Mouse (Mus musculus) hindbrain, embryonic 14.5 days (tissue): Measurements from ENCODE around the gene Lpp. TPM values are rescaled to one million over a fixed set of nuclear protein-coding genes. Genes with fewer than 3 reads are reported as not detected.

ENCODE experiments used
- ATAC-seq: fragments of 200-750 bp; cut with Nextera tagmentation; 2 replicates; pipeline ENCODE4 v1.8.0; 2017; ENCODE audit warnings: moderate number of reproducible peaks, mild to moderate bottlenecking, moderate TSS enrichment, moderate library complexity; ENCODE audit not compliant: low FRiP score
- DNase-seq: peaks from one replicate; pipeline ENCODE4 v3.0.0-alpha.2; 2015; ENCODE audit warnings: low spot score
- H3K27ac ChIP-seq: fragments of 300-500 bp; sonication (generic); 2 replicates; pipeline ENCODE4 v1.5.1; 2014; ENCODE audit warnings: mild to moderate bottlenecking, moderate library complexity
- H3K27me3 ChIP-seq: fragments of 300-500 bp; sonication (generic); 2 replicates; pipeline ENCODE4 v1.6.1; 2014; ENCODE audit warnings: mild to moderate bottlenecking, low read length, mixed read lengths; ENCODE audit not compliant: control insufficient read depth, insufficient read depth
- H3K36me3 ChIP-seq: fragments of 300-500 bp; sonication (generic); replicated peaks from 2 replicates; pipeline ENCODE4 v1.6.1; 2014; ENCODE audit not compliant: control insufficient read depth, insufficient read depth
- H3K4me1 ChIP-seq: fragments of 300-500 bp; sonication (generic); replicated peaks from 2 replicates; pipeline ENCODE4 v1.6.1; 2014; ENCODE audit warnings: antibody characterized with exemption, low read length, mixed read lengths; ENCODE audit not compliant: control insufficient read depth, insufficient read depth
- H3K4me2 ChIP-seq: fragments of 300-500 bp; sonication (generic); replicated peaks from 2 replicates; pipeline ENCODE4 v1.6.1; 2014; ENCODE audit warnings: mild to moderate bottlenecking, moderate library complexity
- H3K4me3 ChIP-seq: fragments of 300-500 bp; sonication (generic); replicated peaks from 2 replicates; pipeline ENCODE4 v1.5.1; 2014; ENCODE audit warnings: mild to moderate bottlenecking, low read length
- H3K9ac ChIP-seq: fragments of 300-500 bp; sonication (generic); 2 replicates; pipeline ENCODE4 v1.6.1; 2014
- H3K9me3 ChIP-seq: fragments of 300-500 bp; sonication (generic); 2 replicates; pipeline ENCODE4 v1.6.1; 2016; ENCODE audit warnings: low read length; ENCODE audit not compliant: control insufficient read depth
- WGBS: fragments of 180-500 bp; shearing (Covaris S2); extraction: QIAGEN DNeasy Blood & Tissue Kit; methylation state at CpG from one replicate; pipeline ENCODE4 v1.1.7; 2014; 5-methylcytosine and 5-hydroxymethylcytosine counted together
- polyA plus RNA-seq: library from polyadenylated mRNA; unstranded; fragments of >200 nt; fragmentation: Nextera tagmentation; extraction: Ambion mirVana; gene quantifications from 2 replicates; pipeline ENCODE4 v1.2.1, GENCODE M21; 2014

Lpp gene
- polyA plus RNA-seq, 1 experiment from 2014 or later, result 13.0 TPM

- DNase-seq, result no peak
- Histone ChIP-seq H3K4me1 (0 out of 2 replicates have a peak, but pooled peaks cover 3% of the 10 kb centered on the region), H3K4me3 (no peak overlapping the region), H3K27ac (no peak overlapping the region), H3K36me3 (no peaks in the 10 kb centered on the region), H3K27me3 (no peaks in the 10 kb centered on the region), H3K4me2 (no peak overlapping the region), H3K9ac (no peak overlapping the region), H3K9me3 (no peaks in the 10 kb centered on the region)
- 89% methylated on average over 4 of the region's 4 CpGs for WGBS
- ATAC-seq, result no peak
Measured at GRCm38 (mm10) chr16:24878977-24879376, 485.7 kb downstream of the Lpp start.

GRCm38 (mm10) chr16:24880698-24881097 is 487.4 kb downstream of the Lpp start:
- Histone ChIP-seq H3K9ac (no peak overlapping the region), H3K27me3 (no peaks in the 10 kb centered on the region), H3K4me2 (no peak overlapping the region), H3K36me3 (no peaks in the 10 kb centered on the region), H3K27ac (no peak overlapping the region), H3K9me3 (no peaks in the 10 kb centered on the region), H3K4me1 (0 out of 2 replicates have a peak, but pooled peaks cover 3% of the 10 kb centered on the region), H3K4me3 (no peak overlapping the region)
- WGBS, result 42% methylated on average over 8 of the region's 8 CpGs
- DNase-seq (no peak), ATAC-seq (no peak)

- WGBS, result 84% methylated on average over 3 of the region's 3 CpGs
- no peak for ATAC-seq
- no peaks in the 10 kb centered on the region for H3K9me3 ChIP-seq
- no peak overlapping the region for H3K4me3 ChIP-seq
- H3K27ac ChIP-seq, result no peak overlapping the region
- no peaks in the 10 kb centered on the region for H3K27me3 ChIP-seq
- 0 out of 2 replicates have a peak, but pooled peaks cover 3% of the 10 kb centered on the region for H3K4me1 ChIP-seq
- no peak overlapping the region for H3K4me2 ChIP-seq
- H3K36me3 ChIP-seq, result no peaks in the 10 kb centered on the region
- H3K9ac ChIP-seq, result no peak overlapping the region
- no peak for DNase-seq
Measured at GRCm38 (mm10) chr16:24881981-24882775, 488.9 kb downstream of the Lpp start.

- H3K4me1 ChIP-seq, result 0 out of 2 replicates have a peak, but pooled peaks cover 3% of the 10 kb centered on the region
- no peaks in the 10 kb centered on the region for H3K36me3 ChIP-seq
- H3K27me3 ChIP-seq, result no peaks in the 10 kb centered on the region
- H3K4me3 ChIP-seq, result no peak overlapping the region
- no peaks in the 10 kb centered on the region for H3K9me3 ChIP-seq
- no peak for DNase-seq
- ATAC-seq, result no peak
- H3K9ac ChIP-seq, result no peak overlapping the region
- no peak overlapping the region for H3K4me2 ChIP-seq
- no peak overlapping the region for H3K27ac ChIP-seq
Measured at GRCm38 (mm10) chr16:24884017-24884416, 490.7 kb downstream of the Lpp start.

GRCm38 (mm10) chr16:24886346-24886745 is 493.0 kb downstream of the Lpp start:
- Histone ChIP-seq H3K4me2 (no peak overlapping the region), H3K27ac (no peak overlapping the region), H3K36me3 (no peaks in the 10 kb centered on the region), H3K9ac (no peak overlapping the region), H3K27me3 (no peaks in the 10 kb centered on the region), H3K9me3 (no peaks in the 10 kb centered on the region), H3K4me3 (no peak overlapping the region), H3K4me1 (no peaks in the 10 kb centered on the region)
- WGBS, result 49% methylated on average over 3 of the region's 3 CpGs
- DNase-seq, result no peak
- ATAC-seq, result no peak

- DNase-seq (no peak), ATAC-seq (no peak)
- WGBS, result 73% methylated on average over 7 of the region's 7 CpGs
- Histone ChIP-seq H3K9me3 (no peaks in the 10 kb centered on the region), H3K4me3 (no peak overlapping the region), H3K4me1 (no peaks in the 10 kb centered on the region), H3K27me3 (no peaks in the 10 kb centered on the region), H3K27ac (no peak overlapping the region), H3K4me2 (no peak overlapping the region), H3K9ac (no peak overlapping the region), H3K36me3 (no peaks in the 10 kb centered on the region)
Measured at GRCm38 (mm10) chr16:24886943-24887342, 493.6 kb downstream of the Lpp start.

GRCm38 (mm10) chr16:24891453-24891852 is 498.1 kb downstream of the Lpp start:
- Histone ChIP-seq H3K9me3 (no peaks in the 10 kb centered on the region), H3K4me3 (no peak overlapping the region), H3K4me1 (no peaks in the 10 kb centered on the region), H3K9ac (no peak overlapping the region), H3K4me2 (no peak overlapping the region), H3K27ac (no peak overlapping the region), H3K36me3 (no peaks in the 10 kb centered on the region), H3K27me3 (no peaks in the 10 kb centered on the region)
- 76% methylated on average over 6 of the region's 6 CpGs for WGBS
- DNase-seq, result no peak
- no peak for ATAC-seq

- H3K4me3 ChIP-seq, result no peak overlapping the region
- no peak overlapping the region for H3K4me2 ChIP-seq
- WGBS, result 80% methylated on average over 5 of the region's 5 CpGs
- no peaks in the 10 kb centered on the region for H3K9me3 ChIP-seq
- H3K27me3 ChIP-seq, result no peaks in the 10 kb centered on the region
- no peak overlapping the region for H3K9ac ChIP-seq
- ATAC-seq (no peak), DNase-seq (no peak)
- H3K36me3 ChIP-seq, result no peaks in the 10 kb centered on the region
- no peaks in the 10 kb centered on the region for H3K4me1 ChIP-seq
- no peak overlapping the region for H3K27ac ChIP-seq
Measured at GRCm38 (mm10) chr16:24895160-24895559, 501.9 kb downstream of the Lpp start.

- no peak overlapping the region for H3K27ac ChIP-seq
- WGBS, result 86% methylated on average over 3 of the region's 3 CpGs
- H3K4me2 ChIP-seq, result no peak overlapping the region
- ATAC-seq (no peak), DNase-seq (no peak)
- H3K27me3 ChIP-seq, result no peaks in the 10 kb centered on the region
- H3K36me3 ChIP-seq, result no peaks in the 10 kb centered on the region
- no peak overlapping the region for H3K4me3 ChIP-seq
- no peak overlapping the region for H3K9ac ChIP-seq
- no peaks in the 10 kb centered on the region; the same call in 1 of the 2 replicates for H3K4me1 ChIP-seq
- no peaks in the 10 kb centered on the region for H3K9me3 ChIP-seq
Measured at GRCm38 (mm10) chr16:24897641-24898040, 504.3 kb downstream of the Lpp start.
